Mouse (Mus musculus) left cerebral cortex, adult 18-20 months (tissue): ENCODE results near the gene Pknox1. TPM values are rescaled to one million over a fixed set of nuclear protein-coding genes. Genes with fewer than 3 reads are reported as not detected.
"Not testable (repeated sequence)": the region's sequence is repeated elsewhere in the genome, so short reads cannot be mapped to it uniquely, and the experiment has no call there.

Source experiments
- DNase-seq, 2 experiments: peaks; one replicate each; pipeline ENCODE4 v3.0.0; 2021 to 2022; ENCODE audit warnings: low spot score in 2 of 2, mixed read lengths in 1 of 2
- total RNA-seq, 2 experiments: library from RNA; stranded (reverse); gene quantifications; 2 replicates each; pipeline ENCODE4 v1.2.3; 2021

Pknox1 gene
- total RNA-seq, 2 experiments from 2014 or later, result 15.5 to 16.7 TPM

DNA sequence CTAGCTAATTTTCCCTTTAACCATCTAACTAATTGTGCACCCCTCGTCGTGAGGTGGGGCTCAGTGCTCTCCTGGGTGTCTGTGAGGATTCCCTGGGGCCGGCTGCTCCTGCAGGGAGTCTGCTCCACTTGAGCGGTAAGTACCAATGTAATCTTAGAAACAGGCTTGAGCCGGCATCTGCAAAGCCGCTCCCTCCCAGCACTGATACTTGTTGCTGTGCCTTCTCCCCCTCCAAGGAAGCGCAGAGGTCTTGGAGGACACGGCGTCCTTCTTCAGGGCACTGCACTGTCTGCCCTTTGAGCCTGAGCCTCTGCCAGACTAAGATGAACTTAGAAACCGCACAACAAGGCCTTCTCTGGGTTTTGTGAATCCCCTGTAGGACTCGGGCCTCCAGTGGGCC is 26.3 kb downstream of the Pknox1 start:
- DNase-seq, result no peak

DNA sequence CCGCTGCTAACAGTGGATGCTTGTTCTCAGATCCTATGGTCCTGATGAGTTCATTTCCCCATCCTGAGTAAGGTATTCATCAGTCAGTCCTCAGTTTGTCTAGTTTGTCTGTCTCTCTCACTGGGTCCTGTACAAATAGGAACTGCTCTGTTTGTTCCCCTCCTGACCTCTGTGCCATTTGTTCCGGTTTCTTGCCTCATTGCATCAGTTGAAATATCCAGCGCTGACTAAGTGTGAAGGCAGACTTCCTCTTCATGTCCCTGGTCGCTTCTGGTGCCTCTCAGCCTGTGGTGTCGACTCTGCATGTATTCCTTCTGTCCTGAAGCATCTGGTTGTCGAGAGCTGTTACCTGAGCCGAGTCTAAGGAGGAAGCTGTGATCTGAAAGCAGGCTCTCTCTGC is 30.1 kb downstream of the Pknox1 start:
- no peak for DNase-seq

DNA sequence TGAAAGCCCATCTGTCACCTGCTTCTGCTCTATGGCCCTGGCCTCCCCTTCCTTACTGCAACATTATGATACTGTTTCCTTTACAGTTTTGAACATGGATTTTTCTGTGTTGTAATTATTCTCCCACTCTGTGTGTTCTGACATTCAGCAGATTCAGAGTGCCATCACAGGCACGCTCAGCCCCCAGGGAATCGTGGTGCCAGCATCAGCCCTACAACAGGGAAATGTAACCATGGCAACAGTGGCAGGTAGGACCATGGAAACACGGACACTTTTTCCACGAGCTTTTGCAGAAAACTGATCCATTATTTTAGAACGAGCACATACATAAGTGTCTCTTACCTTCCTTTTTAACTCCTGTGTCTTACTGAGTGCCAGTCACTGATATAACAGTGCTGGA is 30.5 kb downstream of the Pknox1 start:
- DNase-seq, result peak in 1 of 2 experiments; percentile 17

DNA sequence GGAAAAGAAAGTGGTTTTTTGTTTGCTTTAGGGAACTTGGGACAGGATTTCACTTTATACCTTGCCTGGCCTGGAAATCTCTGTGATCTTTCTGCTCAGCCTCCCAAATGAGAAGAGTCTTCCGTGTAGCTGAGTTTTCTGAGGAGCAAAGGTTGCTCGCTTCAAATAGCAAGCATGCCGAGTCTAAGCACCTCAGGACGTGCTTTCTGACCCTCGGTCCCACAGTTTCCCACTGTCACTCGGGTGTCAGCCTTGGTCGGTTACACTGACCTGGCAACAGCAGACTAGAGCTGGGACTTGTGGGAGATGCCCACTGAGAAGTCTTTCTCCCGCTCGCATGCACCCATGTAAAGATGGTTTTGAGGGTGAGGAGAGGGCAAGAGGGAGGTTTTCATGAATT is 33.4 kb downstream of the Pknox1 start:
- no peak for DNase-seq

DNA sequence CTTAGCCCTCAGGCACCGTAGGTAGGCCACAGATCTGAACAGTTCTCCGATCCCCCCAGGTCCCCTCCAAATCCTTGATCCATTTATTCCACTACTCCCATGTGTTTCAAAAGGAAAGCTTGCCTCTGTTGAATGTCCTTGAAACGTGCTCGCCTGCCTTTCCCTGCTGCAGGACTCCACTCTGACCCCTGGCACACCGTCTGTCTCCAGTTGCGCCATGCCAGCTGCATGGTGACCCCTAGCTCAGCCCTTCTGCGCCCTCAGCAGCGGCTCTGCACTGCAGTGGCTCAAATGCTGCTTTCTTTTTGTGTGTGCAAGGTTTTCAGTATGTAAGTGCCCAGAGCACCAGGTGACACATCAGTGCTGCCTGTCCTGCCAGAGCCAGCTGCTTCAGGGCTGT is 34.1 kb downstream of the Pknox1 start:
- no peak for DNase-seq

DNA sequence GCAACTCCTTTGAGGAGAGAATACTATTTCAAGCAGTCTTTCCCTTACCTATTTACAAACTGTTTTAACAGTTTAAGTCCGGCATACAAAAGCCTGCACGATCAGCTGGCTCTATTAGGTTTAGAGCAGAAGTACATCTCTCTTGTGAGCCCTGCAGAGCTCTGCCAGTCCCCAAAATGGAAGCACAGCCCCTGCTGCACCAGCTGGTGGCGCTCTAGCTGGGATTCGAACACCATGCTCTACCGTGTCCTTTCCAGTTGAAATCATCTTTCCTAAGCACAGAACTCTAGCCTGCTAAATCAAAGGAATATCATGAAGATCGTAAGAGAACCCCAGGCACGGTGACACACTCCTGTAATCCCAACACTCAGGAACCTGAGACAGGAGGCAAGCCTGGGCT is 41.9 kb downstream of the Pknox1 start:
- no peak for DNase-seq

DNA sequence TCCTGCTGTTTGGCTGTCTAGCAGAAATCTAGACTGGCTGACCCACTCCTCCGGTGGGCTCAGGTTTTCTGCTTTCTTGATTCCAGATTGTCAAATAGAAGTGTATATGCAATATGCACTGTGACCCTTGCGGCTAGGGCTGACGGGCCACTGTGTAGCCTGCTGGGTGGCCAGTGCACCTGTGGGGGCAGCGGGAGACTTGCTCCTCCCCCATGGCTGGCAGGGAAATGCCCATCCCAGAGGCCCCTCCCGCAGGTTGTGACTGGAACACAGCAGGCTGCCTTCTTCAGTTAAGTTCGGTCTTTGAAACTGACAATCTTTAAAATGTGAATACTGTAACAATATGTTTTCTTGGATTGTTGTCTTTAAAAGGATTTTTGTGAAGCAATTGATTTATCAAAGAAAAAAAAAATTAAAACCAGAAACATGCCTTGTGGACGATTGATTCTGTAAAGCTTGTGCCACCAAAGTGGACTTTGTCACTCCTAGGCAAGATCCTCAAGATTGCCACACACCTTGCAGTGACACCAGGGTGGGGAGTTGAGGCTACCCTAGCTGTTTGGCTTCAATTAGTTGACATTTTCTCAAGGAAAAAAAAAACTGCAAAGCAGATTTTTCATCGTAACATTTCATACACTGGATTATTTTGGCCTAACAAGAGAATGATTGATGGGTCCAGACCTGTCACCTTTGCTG is 42.9 kb downstream of the Pknox1 start:
- DNase-seq, result no peak

DNA sequence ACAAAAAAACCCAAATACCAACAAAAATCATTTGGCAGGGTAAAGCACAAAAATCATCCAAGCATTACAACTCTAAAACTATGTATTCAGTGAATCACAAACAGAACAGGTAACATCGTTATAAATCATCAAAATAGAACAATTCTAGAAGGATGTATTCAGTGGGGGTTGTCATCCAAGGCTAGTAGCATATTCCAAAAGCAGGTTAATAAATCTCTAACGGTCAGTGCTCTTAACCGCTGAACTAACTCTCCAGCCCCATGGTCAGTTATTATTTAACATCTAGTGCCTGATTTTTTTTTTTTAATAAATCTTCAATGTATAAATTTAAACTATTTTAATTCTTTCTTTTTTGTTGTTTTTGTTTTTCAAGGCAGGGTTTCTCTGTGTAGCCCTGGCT is 44.6 kb downstream of the Pknox1 start:
- DNase-seq, result not testable (repeated sequence)

DNA sequence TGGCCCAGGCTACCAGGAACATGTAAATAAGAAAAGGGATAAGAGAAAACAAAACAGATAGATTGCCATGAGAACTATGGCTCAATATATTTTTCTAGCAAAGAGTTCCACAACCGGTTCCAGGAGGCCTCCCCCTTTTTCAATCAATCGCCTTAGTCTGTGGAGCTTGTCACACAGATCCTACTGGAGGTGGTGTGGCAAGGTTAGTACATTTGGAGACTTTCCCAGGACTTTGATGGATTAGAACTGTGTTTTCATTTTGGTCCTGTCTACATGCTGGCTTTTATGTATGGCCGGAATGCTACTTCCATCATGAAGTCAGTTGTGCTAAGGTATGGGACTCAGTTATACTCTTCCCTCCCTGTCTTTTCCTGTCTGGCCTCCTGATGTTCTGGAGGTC is 45.4 kb downstream of the Pknox1 start:
- DNase-seq, result no peak

DNA sequence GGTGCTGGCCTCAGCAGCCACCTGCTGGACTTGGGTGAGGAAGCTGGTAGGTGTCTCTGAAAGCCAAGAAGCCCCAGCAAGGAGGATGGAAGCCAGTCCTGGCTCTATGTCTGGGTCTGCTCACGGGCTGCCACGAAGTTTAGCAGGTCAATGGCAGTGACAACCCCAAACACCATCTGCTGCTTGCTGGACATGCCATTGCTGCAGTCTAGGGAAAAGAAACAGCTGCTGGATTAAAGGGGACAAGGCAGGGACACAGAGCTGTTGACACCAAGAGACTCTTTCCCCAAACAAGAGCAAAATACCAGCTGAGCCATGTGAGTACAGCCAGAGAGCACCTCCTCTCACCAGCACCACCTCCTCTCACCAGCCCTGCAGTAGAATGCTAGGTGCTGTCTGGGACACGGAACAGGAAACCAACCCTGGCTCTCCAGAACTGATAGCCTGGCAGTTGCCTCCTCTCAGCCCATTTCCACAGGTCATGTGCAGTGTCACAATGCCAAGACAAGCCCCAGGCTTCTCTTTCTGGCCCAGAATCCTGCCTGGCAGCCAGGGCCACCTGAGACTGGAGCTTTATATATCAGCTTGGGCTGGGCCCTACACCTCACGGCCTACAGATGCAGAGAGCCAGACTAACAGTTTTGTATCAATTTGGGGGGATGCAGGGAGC is 48.7 kb downstream of the Pknox1 start:
- no peak for DNase-seq

DNA sequence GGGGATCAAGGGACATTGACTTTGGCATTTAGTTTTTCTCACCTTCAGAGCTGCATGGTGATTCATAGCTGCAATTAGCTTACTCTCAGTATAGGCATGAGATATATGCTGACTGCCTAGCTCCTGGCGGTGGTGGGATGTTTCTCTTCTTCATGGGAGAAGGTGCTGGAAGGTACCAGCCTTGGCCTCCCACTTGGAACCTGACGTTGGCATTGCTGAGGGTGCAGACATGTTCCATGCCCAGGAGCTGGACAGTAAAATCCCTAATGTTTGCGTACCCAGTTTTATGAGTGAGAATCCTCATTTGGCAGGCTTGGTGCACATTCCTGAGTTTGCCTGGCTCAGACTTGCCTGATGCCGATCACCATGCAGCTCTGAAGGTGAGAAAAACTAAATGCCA is 58.6 kb downstream of the Pknox1 start:
- DNase-seq, result no peak

DNA sequence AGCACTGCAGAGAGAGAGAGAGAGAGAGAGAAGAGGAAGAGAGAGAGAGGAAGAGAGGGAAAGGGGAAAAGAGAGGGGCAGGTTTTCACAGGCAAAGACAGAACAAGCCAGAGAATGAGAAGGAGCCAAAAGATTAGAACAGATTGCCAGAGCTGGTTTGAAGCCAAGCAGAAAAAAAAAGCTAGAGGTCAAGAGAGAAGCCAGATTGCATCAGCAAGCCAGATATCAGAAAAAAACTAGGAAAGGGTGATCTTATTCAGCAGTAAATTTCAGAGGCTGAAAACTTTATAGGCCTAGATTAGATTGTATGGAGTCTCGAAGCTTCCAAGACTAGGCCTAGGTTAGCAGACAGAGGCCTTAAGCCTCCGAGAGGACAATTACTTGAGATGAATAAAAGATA is 63.4 kb downstream of the Pknox1 start:
- DNase-seq, result no peak

DNA sequence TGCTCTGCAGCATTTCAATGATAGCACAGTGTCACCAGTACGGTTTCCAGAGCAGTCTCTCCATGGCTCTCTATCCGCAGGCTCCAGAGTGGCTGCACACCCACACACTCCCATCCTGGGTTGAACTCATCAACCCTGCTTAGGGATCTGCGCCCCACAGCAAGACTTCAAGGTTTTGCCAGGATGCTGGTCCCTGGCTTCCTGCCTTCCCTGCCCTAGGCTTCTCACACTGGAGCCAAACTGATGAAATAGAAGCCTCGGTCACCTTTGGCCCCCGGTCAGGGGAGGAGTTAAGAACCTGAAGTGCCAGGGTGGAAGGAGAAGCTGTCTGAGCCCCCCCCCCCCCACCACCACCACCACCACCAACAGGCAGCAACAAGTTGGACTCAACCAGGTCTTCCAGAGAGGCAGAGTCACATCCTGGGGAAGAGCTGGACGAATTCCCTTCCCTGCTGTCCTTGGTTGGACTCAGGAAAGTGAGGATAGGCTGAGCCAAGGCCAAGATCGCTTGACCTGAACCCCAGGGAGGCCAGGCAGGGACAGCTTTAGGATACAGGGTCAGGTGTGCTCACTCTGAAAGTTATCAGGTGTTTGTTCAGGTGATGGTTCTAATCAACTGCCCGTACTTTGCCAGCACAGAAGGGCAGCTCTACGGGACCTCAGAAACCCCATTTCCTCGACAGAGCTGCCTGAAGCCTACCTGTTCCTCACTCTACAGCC is 66.7 kb downstream of the Pknox1 start:
- no peak for DNase-seq

DNA sequence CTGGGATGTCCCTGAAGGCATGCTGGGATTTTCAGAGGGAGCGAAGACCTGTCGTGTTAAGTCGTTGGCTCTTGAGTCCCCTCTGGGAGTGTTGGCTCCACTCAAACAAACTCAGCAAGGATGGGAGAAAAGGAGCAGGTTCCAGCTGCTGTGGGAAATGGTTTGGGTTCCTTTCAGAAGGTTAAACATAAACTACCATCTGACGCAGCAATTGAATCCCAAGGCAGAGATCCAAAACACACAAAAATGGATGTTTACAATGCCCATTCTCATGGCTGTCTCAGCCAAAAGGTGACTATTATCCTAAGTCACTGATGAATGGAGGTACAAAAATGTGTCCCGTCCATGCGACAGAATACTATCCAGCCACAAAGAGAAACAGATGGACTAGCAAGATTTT is 68.5 kb downstream of the Pknox1 start:
- DNase-seq, result no peak

DNA sequence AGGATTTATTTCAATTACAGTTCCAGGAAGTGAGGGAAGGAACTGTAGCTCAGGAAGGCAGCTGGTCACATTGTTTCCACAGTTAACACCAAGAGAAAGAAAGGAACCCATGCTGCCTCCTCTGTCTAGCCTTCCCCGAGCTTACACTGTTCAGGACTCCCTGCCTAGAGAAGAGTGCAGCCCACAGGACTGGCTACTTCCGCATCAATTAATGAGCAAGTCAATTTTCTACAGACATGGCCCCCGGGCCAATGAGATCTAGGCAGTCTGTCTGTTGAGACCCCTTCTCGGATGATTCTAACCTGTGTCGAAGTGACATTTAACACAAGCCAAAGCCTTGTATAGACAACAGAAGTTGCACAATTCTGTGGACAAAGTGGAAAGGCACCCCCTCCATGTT is 70.4 kb downstream of the Pknox1 start:
- DNase-seq, result no peak

DNA sequence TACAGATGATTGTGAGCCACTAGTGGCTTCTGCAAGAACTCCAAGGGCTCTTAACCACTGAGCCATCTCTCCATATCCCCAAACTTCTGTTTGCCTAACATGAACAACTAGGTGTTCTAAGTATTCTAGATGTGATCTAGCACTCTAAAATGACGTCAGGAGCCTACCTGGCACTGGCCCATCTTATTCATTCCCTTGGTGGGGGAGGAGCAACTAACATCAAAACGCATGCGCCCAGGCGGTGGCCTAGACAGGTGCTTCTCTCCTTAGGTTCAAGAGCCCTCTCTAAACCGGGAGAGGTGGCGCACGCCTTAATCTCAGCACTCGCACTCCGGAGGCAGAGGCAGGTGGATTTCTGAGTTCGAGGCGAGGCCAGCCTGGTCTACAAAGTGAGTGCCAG is 71.2 kb downstream of the Pknox1 start:
- no peak for DNase-seq

DNA sequence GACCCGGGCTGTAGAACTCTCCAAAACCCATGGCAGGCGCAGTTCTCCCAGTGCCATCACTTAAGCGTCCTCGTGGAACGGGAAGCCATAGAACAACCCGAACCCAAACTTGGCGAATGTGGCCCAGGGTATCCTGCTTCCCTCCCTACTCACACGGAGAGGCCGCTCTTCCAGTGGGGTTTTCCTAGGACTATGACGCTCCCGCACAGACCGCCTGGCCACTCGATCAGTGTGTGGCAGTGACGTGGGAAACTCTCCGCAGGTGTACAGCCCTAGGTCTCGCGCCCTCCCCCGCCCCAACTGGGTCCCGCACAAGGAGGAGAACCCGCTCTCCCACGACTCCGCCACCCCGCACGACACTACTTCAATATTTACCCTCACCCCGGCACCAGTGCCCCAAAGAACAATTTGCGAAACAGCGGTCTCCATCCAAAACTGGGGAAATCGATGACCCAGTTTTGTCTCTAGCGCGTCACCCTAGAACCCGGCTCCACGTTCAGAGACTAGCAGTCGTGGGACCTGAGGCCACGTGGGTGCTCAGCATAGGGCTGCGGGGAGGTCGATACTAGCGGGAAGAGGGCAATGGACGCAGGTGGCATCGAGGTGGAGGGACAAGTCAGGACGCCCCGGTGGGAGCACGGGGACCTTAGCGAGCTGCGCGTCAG is 71.9 kb downstream of the Pknox1 start:
- no peak for DNase-seq

DNA sequence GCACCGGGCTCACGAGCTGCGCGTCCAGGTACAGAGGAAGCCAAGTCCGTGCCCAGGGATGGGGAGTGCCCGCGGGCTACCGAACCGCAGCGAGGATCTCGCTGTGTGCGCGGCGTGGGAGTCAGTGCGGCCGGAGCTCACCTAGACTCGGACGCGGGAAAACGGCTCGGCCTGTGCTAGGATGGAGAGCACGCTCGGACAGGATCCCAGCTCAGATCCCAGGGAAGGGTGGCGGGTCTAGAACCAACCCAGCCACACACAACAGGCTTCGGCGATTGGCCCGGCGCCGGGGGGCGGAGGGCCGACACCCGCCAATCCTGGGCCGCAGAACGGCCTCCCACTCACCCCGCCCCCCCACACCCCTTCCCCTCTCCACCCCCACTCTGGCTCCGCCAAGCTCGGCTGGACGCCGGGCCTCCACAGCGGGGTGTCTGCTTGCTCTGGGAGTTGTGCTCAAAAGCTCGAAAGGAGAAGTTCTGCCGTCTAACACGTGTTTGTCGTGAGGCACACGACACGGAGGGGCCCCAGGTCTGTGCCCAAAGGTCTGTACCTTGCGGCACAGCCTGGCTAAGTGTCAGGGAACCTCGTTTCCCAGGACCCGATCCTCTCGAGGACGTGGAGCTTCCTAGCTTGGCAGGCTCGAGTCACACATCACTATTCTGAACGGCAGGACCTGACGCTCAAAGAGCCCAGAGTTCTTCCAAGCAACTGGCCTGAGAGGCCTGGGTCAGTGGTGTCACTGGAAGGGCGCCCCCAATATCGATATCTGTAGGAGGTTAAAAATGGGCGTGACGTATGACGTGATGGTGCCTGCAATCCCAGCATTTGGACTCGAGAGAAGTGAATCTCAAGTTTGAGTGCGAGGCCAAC is 72.6 kb downstream of the Pknox1 start, which contains the start of gene Cbs:
Cbs (minus strand) TSS at position 297 of the 870 bp plus-strand sequence.
- DNase-seq, result peak; percentile 49 to 64

DNA sequence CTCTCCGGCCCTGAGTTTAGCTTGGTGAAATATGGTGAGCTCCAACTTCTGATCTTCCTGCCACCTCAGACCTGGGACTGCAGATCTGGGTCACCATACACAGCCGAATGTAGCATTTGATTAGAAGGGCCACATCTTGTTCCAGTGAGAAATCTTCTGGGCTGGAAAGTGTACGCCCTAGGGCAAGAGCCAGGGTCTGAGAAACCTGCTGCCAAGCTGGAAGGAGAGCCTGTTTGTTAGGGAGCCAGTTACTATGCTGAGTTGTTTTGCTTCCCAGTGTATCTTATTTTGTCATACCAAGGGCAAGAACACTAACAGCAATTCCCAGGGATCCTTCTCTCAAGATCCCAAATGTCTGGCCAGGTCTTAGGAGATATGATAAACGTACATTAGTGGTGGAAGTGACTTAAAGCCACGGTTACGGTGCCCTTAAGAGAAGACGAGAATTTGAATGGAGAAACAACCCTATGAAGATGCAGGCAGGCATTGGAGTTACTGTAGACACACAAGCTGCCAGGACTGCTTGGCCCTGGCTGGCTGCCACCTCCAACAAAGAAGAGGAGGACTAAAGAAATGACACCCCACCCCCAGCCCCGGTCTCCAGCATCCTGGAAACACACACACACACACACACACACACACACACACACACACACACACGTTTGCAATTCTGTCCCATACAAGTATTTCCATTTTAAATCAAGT is 73.5 kb downstream of the Pknox1 start:
- peak; percentile 41 to 67 for DNase-seq

DNA sequence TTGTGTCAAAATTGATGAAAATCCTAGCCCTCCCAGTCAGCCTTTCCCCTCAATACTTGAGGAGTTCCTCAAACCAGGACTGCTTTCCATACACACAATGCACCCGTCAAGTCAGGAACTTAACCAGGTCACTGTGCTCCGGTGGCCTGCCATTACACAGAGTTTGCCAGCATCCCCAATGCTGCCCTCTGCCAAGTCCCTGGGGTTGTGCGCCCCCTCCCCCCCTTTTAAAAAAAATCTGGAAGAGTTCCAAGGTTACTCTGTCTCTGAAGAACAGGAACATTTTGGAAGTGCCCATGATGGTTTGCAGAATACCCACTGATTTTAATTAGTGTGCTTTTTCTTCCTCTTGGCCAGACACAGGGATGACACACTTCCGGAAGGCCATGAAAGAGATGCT is 75.1 kb downstream of the Pknox1 start:
- no peak for DNase-seq
